Mouse (Mus musculus): ENCODE measurements around the gene Tomm40l.
"Not testable (repeated sequence)": the region's sequence is repeated elsewhere in the genome, so short reads cannot be mapped to it uniquely, and the experiment has no call there.

Tomm40l gene

GRCm38 (mm10) chr1:171251594-171252324 lies 29.4 kb upstream of the Tomm40l start:
- in situ Hi-C loops (cut with MboI, MseI) = loop anchor here in 1 of 2 experiments (10.0 to 25.0 kb wide), 2 partner anchors 137 to 364 kb away; partner anchors contain the start of genes Cfap126, Dusp12 and Gm26620

- in situ Hi-C loops (cut with MboI, MseI) = loop anchor here in 1 of 2 experiments (10.0 to 25.0 kb wide), 2 partner anchors 136 to 364 kb away; partner anchors contain the start of genes Cfap126, Dusp12 and Gm26620
Observed at GRCm38 (mm10) chr1:171250680-171251593, 28.6 kb upstream of the Tomm40l start, which contains the start of gene Ndufs2. TSS of gene Ndufs2 (minus strand) at chr1:171251388.

- in situ Hi-C loops (cut with MboI, MseI) = loop anchor here in 1 of 2 experiments (10.0 to 25.0 kb wide), 2 partner anchors 135 to 363 kb away; partner anchors contain the start of genes Cfap126, Dusp12 and Gm26620
Observed at GRCm38 (mm10) chr1:171249913-171250600, 27.7 kb upstream of the Tomm40l start, which contains the start of gene Adamts4. TSS of gene Adamts4 (plus strand) at chr1:171250421.

GRCm38 (mm10) chr1:171248386-171249226 lies 26.3 kb upstream of the Tomm40l start:
- in situ Hi-C loops (cut with MboI, MseI) = no loop called here

- in situ Hi-C loops (cut with MboI, MseI) = no loop called here
Observed at GRCm38 (mm10) chr1:171247916-171248315, 25.6 kb upstream of the Tomm40l start.

DNA sequence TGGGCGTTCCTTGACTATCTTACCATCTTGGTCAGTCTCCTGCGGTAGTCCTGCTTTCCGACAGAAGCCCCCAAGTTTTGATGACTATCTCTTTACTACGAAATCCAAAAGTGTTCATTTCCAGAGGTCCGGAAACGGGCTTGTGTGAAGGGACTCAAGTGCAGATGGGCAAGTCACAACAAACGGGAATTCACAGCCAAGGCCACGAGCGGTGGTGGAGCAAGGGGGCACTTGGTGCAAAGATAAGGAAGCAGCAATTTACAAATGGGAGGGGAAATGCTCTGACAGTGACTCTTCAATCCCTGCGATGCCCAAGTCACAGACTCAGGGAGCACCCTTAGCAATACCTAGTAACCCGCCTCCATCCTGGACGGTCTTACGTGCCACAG lies 25.1 kb upstream of the Tomm40l start:
- in situ Hi-C loops (cut with MboI, MseI) = no loop called here

DNA sequence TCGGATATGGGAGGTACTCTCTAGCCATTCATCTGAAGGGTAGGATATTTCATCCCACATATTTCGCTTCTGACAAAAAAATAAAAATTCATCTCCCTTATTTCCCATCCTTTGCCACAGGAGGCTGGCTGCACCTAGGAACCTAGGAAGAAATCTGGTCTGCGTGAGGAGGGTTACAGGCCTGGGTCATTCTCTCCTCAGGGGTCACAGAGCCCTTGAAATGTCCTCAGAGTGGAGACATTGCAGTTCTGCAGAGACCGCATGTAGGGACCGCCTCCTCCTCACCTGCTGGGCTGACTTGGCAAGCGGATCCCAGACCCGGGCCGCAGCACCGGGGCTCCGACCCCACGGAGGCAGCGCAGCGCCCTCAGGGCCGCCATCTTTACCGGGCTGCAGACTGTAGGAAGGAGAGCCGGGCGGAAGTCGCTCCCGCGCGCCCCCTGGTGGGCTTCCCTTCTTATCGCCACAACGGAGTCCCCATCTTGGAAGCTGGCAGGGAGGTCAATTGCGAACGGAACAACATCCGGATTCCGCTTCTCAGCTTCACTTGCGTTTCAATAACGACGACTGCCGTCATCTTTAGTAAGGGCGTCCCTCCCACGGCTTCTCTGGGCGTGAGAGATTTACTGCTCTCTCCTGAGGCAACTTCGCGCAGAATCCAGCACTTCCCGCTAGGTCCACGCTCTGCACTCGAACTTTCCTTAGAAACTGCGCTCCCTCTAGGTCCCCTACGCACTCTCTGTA lies 24.6 kb upstream of the Tomm40l start:
- in situ Hi-C loops (cut with MboI, MseI) = no loop called here

- in situ Hi-C loops (cut with MboI, MseI) = no loop called here
Observed at GRCm38 (mm10) chr1:171245353-171245752, 23.0 kb upstream of the Tomm40l start.

DNA sequence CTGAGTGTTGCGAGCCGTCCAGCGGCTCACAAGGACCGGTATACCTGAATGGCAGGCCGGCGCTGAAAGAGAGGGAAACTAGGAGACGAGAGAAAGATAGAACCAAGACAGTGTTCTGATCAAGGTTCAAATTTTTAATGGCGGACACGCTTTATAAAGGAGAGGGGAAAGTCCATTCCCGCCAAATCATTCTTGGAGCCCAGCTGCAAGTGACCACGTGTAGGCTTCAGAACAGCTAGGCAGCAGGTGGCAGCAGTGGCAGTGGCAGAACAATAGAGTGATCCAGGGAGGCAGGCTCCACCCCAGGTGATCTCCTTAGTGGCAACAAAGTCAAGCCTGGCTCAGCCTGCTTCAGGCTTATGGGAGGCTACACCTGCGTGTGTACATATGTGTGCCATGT lies 19.6 kb upstream of the Tomm40l start:
- in situ Hi-C loops (cut with MboI, MseI) = not testable (repeated sequence)

GRCm38 (mm10) chr1:171240911-171241310 lies 18.6 kb upstream of the Tomm40l start:
- in situ Hi-C loops (cut with MboI, MseI) = no loop called here

DNA sequence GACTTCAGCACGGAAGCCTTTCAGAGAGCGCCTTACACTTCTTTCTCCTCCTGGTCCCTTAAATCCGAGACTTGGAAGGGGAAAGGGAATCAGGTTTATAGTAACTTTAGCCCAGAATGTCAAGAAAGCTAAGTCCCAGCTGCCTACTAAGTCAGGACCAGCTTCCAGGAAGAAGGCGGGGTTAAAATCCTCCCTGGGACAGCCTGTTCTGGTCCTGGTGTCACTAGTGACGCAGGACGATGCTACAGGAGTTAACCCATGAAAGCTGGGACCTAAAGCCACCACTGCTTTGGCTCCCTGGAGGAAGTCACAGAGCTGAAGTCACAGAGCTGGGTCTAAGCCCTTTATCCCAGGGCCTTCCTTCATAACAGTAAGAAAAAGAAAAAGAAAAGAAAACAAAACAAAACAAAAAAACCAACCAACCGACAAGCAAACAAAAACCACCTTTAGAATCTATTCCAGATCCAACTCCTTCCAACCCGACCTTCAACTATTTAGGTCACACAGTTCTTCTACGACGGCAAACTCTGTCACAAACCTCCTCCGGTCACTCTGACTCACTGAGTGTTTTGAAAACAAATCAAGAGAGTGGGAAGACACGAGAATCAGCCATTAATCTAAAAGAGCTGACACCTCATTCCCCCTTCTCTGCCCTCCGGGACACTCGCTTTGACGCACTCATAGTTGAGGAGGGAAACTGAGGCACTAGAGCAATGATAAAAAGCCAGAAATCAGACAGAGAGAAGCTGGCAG lies 17.9 kb upstream of the Tomm40l start:
- in situ Hi-C loops (cut with MboI, MseI) = no loop called here

- in situ Hi-C loops (cut with MboI, MseI) = no loop called here
Observed at GRCm38 (mm10) chr1:171238463-171238862, 16.1 kb upstream of the Tomm40l start.

DNA sequence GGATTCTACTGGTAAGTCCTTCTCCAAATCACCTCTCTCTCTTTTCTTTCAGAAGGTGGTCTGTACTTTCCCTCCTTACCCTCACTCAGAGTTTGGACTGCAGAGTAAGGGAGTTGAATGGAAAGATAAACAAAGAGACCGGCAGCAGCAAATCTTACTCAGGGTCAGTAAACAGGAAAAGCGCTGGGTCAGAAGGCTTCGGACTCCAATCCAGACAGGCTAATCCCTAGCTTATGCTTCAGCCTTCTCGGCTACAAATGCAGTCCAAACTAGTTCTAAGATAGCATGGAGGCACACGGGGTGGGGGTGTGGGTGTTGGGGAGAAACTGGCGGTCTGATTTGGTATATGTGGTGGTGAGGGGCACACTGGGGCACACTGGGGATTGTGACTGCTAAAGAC lies 15.1 kb upstream of the Tomm40l start:
- in situ Hi-C loops (cut with MboI, MseI) = no loop called here

DNA sequence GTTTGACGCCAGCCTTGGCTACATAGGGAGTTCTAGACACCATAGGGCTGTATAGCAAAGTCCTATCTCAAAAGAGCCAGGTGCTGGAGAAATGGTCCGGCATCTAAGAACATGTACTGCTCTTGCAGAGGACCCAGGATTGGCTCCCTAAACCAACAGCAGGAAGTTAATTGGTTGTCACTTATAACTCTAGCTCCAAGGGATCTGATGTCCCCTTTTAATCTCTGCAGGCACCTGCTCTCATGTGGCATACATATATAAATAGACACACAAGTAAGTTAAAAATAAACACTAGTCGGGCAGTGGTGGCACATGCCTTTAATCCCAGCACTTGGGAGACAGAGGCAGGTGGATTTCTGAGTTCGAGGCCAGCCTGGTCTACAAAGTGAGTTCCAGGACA lies 13.5 kb upstream of the Tomm40l start:
- in situ Hi-C loops (cut with MboI, MseI) = no loop called here

DNA sequence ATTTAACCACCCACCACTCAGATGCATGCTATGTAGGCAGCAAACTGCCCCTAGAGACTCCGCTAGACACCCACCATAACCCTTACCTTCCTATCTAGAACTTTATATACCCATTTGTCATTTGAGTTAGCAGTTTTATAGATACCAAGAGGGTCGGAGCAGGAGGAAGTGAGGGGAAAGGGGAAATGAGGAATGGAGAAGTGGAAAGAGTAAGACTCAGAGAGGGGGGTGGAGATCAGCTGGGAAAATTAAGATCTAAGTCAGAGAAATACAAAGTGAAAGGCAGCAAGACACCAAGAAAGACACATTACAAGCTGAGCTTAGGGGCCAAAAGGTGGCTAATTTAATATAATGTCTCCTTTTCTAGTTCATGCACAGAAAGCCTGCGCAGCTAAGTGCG lies 12.2 kb upstream of the Tomm40l start:
- in situ Hi-C loops (cut with MboI, MseI) = no loop called here

GRCm38 (mm10) chr1:171234126-171234525 lies 11.8 kb upstream of the Tomm40l start, which contains the start of gene Fcer1g:
TSS of gene Fcer1g (minus strand) at chr1:171234365.
- in situ Hi-C loops (cut with MboI, MseI) = no loop called here

- in situ Hi-C loops (cut with MboI, MseI) = no loop called here
Observed at GRCm38 (mm10) chr1:171232800-171233730, 10.8 kb upstream of the Tomm40l start.

DNA sequence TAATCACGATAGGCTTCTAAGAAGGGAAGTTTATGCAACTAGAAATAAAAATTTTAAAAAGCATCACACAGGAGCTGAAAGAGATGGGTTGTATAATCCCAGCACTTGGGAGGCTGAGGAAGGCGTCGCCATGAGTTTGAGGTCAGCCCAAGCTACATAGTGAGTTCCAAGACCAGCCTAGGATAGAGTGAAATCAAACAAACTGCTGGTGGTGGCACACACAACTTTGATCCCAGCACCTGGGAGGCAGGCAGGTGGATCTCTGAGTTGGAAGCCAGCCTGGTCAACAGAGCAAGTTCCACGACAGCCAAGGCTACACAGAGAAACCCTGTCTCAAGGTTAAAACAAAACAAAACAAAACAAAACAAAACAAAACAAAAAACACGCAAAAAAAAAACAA lies 10.0 kb upstream of the Tomm40l start:
- in situ Hi-C loops (cut with MboI, MseI) = no loop called here
